Mouse (Mus musculus) adrenal gland (tissue): Measurements from ENCODE around the gene Cadps2.

Source experiments
- intact Hi-C: fragments of 180-260 bp; cut with DNase I; formaldehyde crosslinking; loops from one replicate; pipeline ENCODE4 v1.15.1; 2025

Cadps2 gene

DNA sequence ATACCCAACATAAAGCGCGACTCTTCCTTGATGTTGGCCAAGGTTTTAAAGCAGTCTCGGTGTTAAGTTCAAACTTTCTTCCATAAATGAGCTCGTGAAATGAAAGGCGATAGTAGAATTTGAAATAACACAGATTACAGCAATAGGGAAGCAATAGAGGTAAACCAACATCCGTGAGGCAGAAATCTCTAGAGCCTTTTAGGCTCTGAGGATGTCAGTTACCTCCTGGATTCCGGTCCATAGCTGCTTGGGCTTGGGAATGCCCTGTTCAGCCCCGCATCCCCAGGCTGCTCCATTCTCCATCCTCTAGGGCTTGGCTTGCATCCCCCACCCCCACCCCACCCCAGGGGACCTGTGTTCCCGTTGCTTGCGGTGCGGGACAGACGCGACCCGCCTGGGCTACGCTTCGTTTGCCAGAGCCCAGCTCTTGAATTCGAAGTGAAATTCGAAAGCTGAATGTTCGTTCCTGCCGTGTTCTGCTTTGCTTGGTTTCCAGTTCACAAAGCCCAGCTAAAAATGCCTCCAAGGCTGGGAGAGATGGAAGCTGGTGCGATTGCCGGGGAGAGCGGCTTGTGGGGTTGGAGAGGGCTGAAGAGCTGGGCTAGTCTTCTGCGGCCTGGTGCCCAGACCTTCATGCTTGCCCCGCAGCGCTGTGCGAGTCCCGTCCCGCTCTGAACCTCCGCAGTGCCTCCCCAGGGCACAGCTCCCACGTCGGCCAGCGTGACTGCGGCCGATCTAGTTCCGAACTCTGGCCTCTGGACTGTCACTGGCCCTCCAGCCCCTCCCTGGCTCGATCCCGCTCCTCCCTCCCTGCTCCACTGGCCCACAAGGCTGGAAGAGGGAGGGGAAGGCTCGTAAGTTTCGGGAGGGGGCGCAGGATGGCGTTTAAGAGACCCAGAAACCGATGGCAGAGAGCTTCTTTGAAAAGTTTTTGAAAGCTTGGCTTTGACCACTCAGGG lies 585.6 kb downstream of the Cadps2 start:
- intact Hi-C loops, result no loop called here

DNA sequence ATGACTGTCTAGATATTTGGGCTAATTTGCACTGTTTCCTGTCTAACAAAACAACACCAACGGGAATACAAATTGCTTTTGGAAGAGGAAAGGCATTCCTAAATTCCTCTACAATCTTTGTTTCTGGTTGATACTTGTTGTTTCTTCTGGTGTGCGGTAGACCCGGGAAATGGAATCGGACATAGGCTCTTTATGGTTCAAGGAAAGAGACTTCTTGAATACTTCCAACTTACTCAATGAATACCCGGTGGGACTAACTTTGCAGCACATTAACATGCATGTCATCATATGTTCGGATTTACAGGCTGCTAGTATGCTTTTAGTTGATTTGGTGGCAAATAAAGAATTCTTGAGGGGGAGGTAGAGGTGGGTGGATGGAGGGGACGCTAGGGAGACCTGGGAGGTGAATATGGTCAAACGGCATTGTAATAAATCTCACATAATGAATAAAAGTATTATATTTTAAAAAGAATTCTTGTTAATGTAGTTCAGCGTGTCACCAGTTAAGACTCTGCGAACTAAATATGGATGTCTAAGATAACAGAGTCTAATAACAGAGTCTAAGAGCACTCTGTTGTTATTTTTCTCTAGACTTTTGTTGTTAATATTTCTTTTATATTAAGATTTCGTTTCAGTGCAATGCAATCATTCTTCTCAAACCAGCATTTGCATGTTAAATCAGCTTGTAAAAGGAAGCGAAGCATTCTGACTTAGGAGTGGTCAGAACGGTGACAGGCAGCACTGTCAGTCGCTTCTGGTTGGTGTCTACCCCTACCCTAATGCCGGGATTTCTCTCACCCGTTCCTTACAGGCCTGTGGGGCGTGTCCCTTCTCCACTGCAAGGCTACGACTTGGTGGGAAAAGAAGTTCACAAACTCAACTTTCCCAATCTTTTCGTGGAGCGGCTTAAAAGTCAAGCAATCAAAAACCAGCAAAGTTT lies 586.8 kb downstream of the Cadps2 start:
- intact Hi-C loops, result no loop called here

DNA sequence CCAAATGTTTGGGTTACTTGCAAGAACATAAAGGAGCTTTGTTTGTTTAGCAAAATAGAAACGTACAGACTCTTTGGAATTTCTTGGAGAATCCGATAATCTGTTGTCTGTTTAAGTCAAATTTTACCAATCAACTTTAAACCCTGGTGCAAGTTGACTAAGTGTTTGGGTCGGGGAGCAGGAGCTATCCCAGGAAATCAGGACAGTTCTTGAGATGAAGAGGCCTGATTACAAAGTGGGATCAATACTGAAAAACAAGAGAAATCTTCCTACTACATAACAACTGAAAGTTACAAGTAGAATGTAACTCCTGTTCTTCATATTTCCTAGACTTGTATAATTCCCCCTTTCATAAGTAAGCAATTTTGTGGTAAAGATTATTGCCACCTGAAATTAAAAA lies 587.8 kb downstream of the Cadps2 start:
- intact Hi-C loops, result no loop called here

DNA sequence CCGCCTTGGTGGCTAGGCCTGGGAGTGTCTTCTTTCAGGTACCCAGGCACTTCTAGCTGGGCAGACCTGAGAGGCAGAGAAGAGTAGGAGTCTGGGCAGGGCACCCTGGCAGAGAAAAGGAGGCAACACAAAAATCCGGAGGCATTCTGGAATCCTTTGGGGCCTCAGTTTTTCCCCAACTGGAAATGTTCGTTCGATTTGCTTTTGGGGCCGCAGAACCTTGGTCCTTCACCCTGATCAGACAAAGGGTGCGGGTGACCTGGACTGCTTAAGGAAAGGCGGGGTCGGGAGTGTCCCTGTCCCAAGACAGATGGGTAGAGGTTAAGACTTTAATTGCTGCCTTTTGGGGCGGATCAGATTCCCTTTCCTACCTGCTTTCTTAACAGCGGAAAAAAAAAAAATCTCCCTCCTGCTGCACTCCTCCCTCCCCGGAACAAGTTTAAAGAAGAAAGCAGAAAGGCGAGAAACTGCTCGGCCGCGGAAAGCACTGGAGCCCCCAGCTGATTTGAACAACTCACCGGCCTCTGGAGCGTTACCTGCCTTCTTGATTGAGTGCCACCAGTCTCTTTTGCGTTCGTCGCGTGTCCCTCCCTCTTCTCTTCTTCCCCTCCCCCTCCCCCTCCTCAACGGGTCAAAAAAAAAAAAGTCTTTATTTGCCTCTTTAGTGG lies 588.8 kb downstream of the Cadps2 start:
- intact Hi-C loops, result no loop called here

DNA sequence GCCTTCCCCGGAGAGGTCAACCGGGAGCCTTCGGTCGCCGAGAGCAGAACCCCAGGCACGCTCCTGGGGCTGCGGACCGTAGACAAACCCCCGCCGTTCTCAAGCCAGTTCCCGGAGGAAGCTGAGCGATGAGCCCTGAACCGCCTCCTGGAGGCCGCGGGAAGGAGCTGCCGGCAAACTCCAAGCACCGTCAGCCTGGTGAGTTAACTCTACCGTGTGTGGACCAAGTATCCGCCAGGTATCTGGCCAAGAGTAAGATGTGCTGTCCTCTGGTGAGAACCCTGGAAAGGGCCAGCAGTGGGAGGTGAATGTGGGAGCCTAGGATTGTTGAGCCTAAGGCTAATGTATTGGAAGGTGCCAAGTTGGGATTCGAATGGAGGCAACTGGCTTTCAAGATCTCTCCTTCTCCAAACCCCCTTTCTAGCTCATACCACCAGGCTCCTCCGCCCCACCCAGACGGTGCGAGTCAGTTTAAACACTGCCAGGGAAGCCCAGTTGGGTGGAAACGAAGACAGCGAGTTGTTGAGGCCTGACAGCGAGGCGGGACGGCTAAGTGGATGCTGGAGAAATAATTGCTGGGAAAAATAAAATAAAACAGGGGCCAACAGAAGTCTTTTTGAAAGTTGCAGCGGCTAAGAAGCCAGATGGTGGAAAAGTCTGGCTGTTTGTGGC lies 589.5 kb downstream of the Cadps2 start:
- intact Hi-C loops, result no loop called here

DNA sequence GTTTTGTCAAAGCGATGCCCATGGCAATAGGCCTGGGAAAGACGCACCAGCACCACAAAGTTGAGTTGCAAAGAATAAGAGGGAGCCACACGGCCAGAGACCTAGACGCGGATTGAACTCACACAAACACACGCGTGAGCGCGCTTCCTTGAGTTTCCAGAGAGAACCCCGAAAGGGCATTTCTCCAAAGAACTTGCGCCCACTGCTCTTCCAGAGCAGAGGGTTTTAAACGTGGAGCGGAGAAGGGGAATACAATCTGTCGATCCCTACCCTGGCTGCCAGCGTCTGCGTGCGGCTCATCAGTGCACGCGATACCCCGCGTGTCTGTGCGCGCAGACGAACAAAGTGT lies 590.2 kb downstream of the Cadps2 start:
- intact Hi-C loops, result no loop called here

DNA sequence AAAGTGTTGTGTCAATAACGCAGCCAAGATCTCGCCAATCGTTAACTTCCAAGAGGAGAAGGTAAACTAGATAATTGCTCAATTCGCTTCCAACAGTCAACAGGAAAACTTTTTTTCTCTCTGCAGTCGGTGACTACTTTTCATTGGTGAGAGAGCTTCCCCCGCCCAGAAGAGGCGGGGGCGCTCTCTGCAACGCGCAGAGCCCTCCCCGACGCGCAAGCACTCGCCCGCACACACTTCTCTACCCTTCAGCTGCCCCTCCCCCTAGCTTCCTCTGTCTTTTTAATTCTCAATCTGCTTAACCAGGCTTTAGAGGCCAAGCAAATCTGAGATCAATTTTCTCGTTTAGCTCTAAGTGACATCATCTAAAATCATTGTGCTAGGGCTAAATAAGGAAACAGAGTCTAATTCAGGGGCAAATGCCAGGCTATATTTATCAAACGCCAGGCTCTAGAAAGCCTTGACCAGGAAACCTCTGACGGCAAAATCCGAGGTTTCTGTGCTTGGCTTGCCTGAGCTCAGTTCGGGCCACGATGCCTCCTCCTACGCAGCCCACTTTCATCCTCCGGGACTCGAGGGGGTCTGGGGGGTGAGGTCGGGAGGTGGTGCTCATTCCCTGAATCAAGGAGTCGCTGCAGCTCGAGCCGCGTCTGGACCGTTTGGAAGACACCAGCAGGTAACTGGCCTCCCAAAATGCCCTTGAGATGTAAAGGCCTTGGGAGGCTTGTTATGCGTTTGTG lies 590.7 kb downstream of the Cadps2 start, which contains the start of gene Fezf1:
Fezf1 (minus strand) TSS at position 50 of the 740 bp plus-strand sequence.
- intact Hi-C loops, result no loop called here

DNA sequence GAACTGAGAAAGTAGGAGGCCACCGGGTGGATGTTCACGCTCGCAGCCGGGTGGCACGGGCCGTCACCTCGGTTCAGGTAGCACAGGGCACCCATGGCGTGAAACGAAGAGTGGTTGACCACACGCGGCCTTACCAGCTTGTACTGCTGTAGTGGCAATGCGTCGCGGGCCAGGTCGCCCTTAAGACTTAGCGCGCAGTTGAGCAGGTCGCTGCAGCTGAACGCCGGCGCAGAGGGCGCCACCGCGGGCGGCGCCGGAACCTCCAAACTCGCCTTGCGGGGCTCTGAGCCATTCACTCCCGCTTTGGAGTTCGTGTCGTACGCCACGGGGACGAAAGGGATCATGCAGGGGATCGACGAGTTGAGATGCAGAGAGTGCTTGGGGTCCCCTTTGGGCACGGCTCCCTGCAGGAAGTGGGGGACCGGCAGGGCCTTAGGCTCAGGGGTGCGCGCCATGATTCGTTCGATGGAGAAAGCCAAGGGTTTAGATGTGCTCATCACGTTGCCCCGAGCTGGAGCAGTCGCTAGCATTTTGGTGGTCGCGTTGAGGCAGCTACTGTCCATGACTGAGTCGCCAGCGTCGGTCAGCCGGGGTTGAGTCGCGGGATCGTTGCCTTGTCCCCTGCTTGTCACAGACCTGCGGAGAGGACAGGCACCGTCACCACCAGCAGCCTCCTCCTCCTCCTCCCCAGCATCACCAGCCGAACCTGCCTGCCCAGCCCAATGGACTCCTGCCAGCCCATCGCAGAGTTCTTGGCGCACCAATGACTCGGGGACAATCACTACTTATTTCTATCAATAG lies 591.5 kb downstream of the Cadps2 start:
- intact Hi-C loops, result no loop called here

DNA sequence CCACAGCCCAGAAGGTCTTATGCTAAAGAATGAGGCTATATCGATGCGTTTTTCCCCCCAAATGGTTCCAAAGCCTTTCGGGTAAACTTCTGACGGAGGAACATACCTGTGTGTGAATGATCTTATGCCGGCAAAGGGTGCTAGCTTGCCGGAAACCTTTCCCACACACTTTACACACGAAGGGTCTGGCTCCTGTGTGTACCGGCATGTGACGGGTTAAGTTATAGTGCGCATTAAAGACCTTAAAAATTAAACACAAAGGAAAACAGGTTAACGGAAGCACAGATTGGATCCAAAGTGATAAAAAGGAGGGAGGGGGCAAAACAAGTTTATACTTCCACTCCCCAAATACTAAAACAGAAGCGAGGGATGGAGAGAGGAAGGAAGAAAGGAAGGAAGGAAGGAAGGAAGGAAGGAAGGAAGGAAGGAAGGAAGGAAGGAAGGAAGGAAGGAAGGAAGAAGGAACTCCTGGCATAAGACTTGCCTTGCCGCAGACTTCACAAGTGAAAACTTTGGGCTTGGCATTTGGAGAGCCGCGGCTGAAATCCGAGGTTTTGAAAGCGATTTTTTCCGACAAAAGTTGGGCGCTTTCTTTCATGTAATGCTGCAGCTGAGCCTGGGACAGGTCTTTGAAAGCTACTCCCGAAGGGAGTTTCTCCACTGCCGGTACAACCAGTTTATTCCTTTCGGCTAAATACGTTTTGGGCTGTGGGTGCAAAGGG lies 592.3 kb downstream of the Cadps2 start:
- intact Hi-C loops, result no loop called here

DNA sequence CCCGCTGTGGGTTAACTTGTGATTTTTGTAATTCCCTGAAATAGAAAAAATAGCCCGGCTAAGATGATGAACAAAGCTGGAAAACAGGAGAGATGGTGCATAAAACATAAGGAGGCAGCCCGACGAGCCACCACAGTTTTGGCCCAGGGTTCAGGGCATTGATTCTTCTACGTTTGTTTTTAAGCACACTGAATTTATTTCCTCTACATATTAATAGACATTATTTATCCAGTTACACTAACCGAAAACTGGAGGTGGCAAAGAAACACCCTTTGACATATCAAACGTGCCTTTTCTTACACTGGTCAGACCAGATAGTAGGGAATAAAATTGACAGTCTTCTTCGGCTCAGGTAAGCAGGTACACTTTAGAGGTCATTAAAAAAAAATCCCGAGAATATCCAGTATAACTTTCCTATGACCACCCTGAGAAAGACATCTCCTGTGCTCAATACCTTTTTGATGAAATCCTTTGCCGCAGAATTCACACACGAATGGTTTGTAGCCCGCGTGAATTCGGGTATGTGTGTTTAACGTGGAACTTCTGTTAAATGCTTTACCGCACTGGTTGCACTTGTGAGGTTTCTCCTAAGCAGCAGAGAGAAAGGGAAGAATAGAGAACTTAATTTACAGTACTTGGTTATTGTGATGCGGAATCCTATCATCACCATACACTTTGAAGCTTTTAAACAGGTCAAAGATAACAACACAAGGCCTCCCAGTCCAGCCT lies 593.0 kb downstream of the Cadps2 start:
- intact Hi-C loops, result no loop called here

DNA sequence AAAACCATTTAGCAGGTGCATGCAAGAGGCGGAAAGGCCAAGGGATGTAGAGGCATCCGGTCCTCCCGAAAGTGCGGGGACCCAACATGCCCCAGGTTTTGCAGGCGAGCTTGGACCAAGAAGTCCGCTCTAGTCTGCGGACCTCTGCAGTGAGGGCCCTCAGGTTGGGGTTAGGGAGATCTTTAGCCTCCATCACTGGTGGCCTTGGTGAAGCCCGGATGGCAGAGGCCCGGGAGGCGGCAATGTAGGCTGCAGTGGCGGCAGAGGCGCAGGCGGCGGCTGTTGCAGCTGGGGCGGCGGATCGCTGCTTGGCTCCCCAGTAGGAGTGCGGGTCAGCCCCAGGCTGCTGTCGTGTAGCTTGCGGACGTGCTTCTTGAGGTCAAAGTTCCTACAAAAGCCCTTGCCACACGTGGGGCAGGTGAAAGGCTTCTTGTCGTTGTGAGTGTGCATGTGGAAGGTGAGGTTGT lies 593.6 kb downstream of the Cadps2 start:
- intact Hi-C loops, result no loop called here

DNA sequence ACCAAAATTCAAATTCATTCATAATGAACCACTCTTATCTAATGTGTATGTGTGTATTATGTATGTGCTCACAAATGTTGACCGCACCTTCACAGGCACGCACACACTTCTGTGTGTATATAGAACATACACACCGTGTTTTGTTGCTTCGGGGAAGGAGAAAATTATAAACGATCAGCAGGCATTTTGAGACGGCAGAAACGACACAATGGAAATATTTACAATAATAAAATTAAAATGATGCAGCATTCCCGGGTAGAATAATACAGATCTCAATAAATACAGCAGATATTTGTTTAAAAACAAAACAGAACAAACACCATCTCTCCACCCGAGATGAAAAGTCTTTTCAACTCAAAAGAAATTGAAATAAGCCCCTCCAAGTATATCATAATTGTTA lies 594.1 kb downstream of the Cadps2 start:
- intact Hi-C loops, result no loop called here

DNA sequence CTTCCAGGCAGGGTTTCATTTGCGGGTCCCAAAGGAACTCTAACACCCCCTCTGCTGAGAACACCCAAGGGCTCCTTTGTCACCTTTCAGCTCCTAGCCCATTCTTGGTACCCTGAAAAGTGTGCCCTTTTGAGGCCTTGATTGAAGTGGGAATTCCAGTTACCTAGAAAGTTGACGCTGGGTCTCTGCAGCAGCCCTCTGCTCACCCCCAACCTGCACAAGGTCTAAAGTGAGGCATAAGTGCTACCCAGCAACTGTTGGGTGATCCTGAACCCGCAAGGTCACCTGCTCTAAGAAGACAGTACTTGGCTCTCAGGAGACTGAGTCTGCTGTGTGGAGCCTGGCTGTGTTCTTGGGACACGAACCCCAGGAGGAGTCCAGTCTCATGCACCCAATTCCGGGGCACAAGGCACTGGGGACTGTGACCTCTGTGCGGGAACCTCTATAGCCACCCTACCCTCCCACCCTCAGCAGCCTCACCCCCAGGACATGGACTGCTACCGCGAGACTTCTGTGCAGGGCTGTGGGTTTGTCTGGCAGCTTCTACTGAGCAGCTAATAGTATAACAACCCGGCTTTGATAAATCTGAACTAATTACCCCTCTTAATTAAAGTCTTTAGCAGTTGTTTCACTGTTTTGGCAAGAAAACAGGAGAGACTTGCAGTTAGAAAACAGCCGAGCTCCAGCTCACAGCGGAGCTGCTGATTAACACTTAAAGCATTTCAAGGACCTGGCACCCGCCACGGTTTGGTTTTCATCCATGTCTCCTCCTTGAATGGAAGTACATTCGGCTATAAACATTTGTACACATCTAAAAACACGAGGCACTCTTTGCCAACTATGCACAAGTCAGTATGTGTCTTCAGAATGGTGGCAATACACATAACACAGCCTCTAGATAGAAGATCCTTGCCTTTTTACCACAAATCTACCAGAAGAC lies 595.1 kb downstream of the Cadps2 start:
- intact Hi-C loops, result no loop called here
